Mouse (Mus musculus) lung, embryonic 15.5 days (tissue): ENCODE measurements around the gene C1ql3. TPM values are rescaled to one million over a fixed set of nuclear protein-coding genes. Genes with fewer than 3 reads are reported as not detected.

Source experiments
- ATAC-seq: fragments of 200-750 bp; cut with Nextera tagmentation; 2 replicates; pipeline ENCODE4 v1.8.0; 2017; ENCODE audit warnings: moderate number of reproducible peaks, borderline replicate concordance; ENCODE audit not compliant: low FRiP score, low TSS enrichment; ENCODE audit errors: extremely low read depth
- H3K27ac ChIP-seq: fragments of 300-500 bp; sonication (generic); 2 replicates; pipeline ENCODE4 v1.5.1; 2015; ENCODE audit warnings: moderate library complexity, mild to moderate bottlenecking, inconsistent platforms
- H3K27me3 ChIP-seq: fragments of 300-500 bp; sonication (generic); 2 replicates; pipeline ENCODE4 v1.6.1; 2015; ENCODE audit warnings: inconsistent platforms
- H3K36me3 ChIP-seq: fragments of 300-500 bp; sonication (generic); 2 replicates; pipeline ENCODE4 v1.6.1; 2015; ENCODE audit warnings: inconsistent platforms
- H3K4me1 ChIP-seq: fragments of 300-500 bp; sonication (generic); 2 replicates; pipeline ENCODE4 v1.6.1; 2015; ENCODE audit warnings: inconsistent platforms
- H3K4me2 ChIP-seq: fragments of 300-500 bp; sonication (generic); 2 replicates; pipeline ENCODE4 v1.6.1; 2015; ENCODE audit warnings: inconsistent platforms, mild to moderate bottlenecking, moderate library complexity
- H3K4me3 ChIP-seq: fragments of 300-500 bp; sonication (generic); 2 replicates; pipeline ENCODE4 v1.5.1; 2015; ENCODE audit warnings: mild to moderate bottlenecking, inconsistent platforms
- H3K9ac ChIP-seq: fragments of 300-500 bp; sonication (generic); 2 replicates; pipeline ENCODE4 v1.6.1; 2015; ENCODE audit warnings: inconsistent platforms
- H3K9me3 ChIP-seq: fragments of 300-500 bp; sonication (generic); 2 replicates; pipeline ENCODE4 v1.6.1; 2016; ENCODE audit warnings: inconsistent platforms
- WGBS: fragments of 180-500 bp; shearing (Covaris S2); methylation state at CpG from one replicate; pipeline ENCODE4 v1.1.7; 2015; 5-methylcytosine and 5-hydroxymethylcytosine counted together
- polyA plus RNA-seq: library from polyadenylated mRNA; unstranded; fragments of >200 nt; fragmentation: Nextera tagmentation; extraction: Ambion mirVana; gene quantifications from 2 replicates; pipeline ENCODE4 v1.2.1, GENCODE M21; 2015

Gene C1ql3
- polyA plus RNA-seq: 0.17 and 0.21 TPM in 2 replicates

- no peak within 1 kb of the TSS for H3K27ac ChIP-seq
- H3K4me2 ChIP-seq: peak within 1 kb of the TSS; percentile 99
- 2% methylated on average over 19 of the region's 19 CpGs for WGBS
- no peak for ATAC-seq
- H3K9ac ChIP-seq: peak within 1 kb of the TSS; percentile 24; the same call in 1 of the 2 replicates
- H3K4me3 ChIP-seq: peak within 1 kb of the TSS; percentile 50
- H3K9me3 ChIP-seq: no peaks in the 10 kb centered on the region
- H3K36me3 ChIP-seq: no peaks in the 10 kb centered on the region
- H3K4me1 ChIP-seq: peaks cover 21% of the 10 kb centered on the region
- peaks cover 55% of the 10 kb centered on the region for H3K27me3 ChIP-seq
Observed at GRCm38 (mm10) chr2:13011472-13011871, at the start of gene C1ql3. Gene C1ql3, minus strand, starts transcription at chr2:13011806.

GRCm38 (mm10) chr2:13060426-13061170 lies 49.0 kb upstream of the C1ql3 start:
- ATAC-seq: no peak
- Histone ChIP-seq H3K4me2 (no peak overlapping the region), H3K4me1 (no peaks in the 10 kb centered on the region), H3K4me3 (no peak overlapping the region), H3K27ac (no peak overlapping the region), H3K36me3 (no peaks in the 10 kb centered on the region), H3K9me3 (no peaks in the 10 kb centered on the region), H3K27me3 (no peaks in the 10 kb centered on the region), H3K9ac (no peak overlapping the region)
- WGBS: 81% methylated on average over 5 of the region's 5 CpGs

GRCm38 (mm10) chr2:13048649-13049048 lies 37.0 kb upstream of the C1ql3 start:
- 73% methylated on average over 6 of the region's 6 CpGs for WGBS
- Histone ChIP-seq H3K36me3 (no peaks in the 10 kb centered on the region), H3K9ac (no peak overlapping the region), H3K4me2 (no peak overlapping the region), H3K4me3 (no peak overlapping the region), H3K9me3 (no peaks in the 10 kb centered on the region), H3K27me3 (no peaks in the 10 kb centered on the region), H3K27ac (no peak overlapping the region), H3K4me1 (no peaks in the 10 kb centered on the region)
- ATAC-seq: no peak

- H3K36me3 ChIP-seq: no peaks in the 10 kb centered on the region
Observed at GRCm38 (mm10) chr2:13044555-13044954, 32.9 kb upstream of the C1ql3 start.

GRCm38 (mm10) chr2:13039785-13040184 lies 28.2 kb upstream of the C1ql3 start:
- no peak for ATAC-seq
- Histone ChIP-seq H3K27ac (no peak overlapping the region), H3K9me3 (no peaks in the 10 kb centered on the region), H3K9ac (no peak overlapping the region), H3K4me3 (no peak overlapping the region), H3K27me3 (no peaks in the 10 kb centered on the region), H3K36me3 (no peaks in the 10 kb centered on the region), H3K4me1 (no peaks in the 10 kb centered on the region), H3K4me2 (no peak overlapping the region)
- 81% methylated on average over 4 of the region's 4 CpGs for WGBS

More at GRCm38 (mm10) chr2:13044555-13044954, 32.9 kb upstream of the C1ql3 start:
- no peak for ATAC-seq
- Histone ChIP-seq H3K4me3 (no peak overlapping the region), H3K27ac (no peak overlapping the region), H3K27me3 (no peaks in the 10 kb centered on the region), H3K9me3 (no peaks in the 10 kb centered on the region), H3K4me1 (no peaks in the 10 kb centered on the region), H3K9ac (no peak overlapping the region), H3K4me2 (no peak overlapping the region)
- 70% methylated on average over 4 of the region's 4 CpGs for WGBS

GRCm38 (mm10) chr2:13038772-13039171 lies 27.2 kb upstream of the C1ql3 start:
- Histone ChIP-seq H3K4me3 (no peak overlapping the region), H3K36me3 (no peaks in the 10 kb centered on the region), H3K4me2 (no peak overlapping the region), H3K9me3 (no peaks in the 10 kb centered on the region), H3K9ac (no peak overlapping the region), H3K4me1 (no peaks in the 10 kb centered on the region), H3K27ac (no peak overlapping the region), H3K27me3 (no peaks in the 10 kb centered on the region)
- 48% methylated on average over 3 of the region's 3 CpGs for WGBS
- ATAC-seq: no peak

- 60% methylated on average over 1 of the region's 1 CpGs for WGBS
- H3K9ac ChIP-seq: no peak overlapping the region
- no peak for ATAC-seq
- peaks cover under 1% of the 10 kb centered on the region; the same call in 1 of the 2 replicates for H3K27me3 ChIP-seq
- H3K4me1 ChIP-seq: no peaks in the 10 kb centered on the region
- H3K36me3 ChIP-seq: no peaks in the 10 kb centered on the region
- no peak overlapping the region for H3K27ac ChIP-seq
- no peak overlapping the region for H3K4me2 ChIP-seq
- no peaks in the 10 kb centered on the region for H3K9me3 ChIP-seq
- H3K4me3 ChIP-seq: no peak overlapping the region
Observed at GRCm38 (mm10) chr2:13018861-13019260, 7.3 kb upstream of the C1ql3 start.

- Histone ChIP-seq H3K4me1 (no peaks in the 10 kb centered on the region), H3K4me2 (no peak overlapping the region), H3K36me3 (no peaks in the 10 kb centered on the region), H3K27ac (no peak overlapping the region), H3K9ac (no peak overlapping the region), H3K27me3 (peaks cover 5% of the 10 kb centered on the region; the same call in 1 of the 2 replicates), H3K4me3 (no peak overlapping the region), H3K9me3 (no peaks in the 10 kb centered on the region)
- WGBS: 45% methylated on average over 5 of the region's 5 CpGs
- ATAC-seq: no peak
Observed at GRCm38 (mm10) chr2:13018382-13018781, 6.8 kb upstream of the C1ql3 start.

- Histone ChIP-seq H3K9ac (no peak overlapping the region), H3K27me3 (peaks cover 55% of the 10 kb centered on the region), H3K9me3 (no peaks in the 10 kb centered on the region), H3K27ac (no peak overlapping the region), H3K36me3 (no peaks in the 10 kb centered on the region), H3K4me1 (peaks cover 21% of the 10 kb centered on the region), H3K4me2 (no peak overlapping the region), H3K4me3 (no peak overlapping the region)
- WGBS: 30% methylated on average over 3 of the region's 3 CpGs
- ATAC-seq: no peak
Observed at GRCm38 (mm10) chr2:13011973-13012372, 367 bp upstream of the C1ql3 start.

GRCm38 (mm10) chr2:13010460-13011341 lies 905 bp downstream of the C1ql3 start:
- H3K4me1 ChIP-seq: peaks cover 21% of the 10 kb centered on the region
- H3K9me3 ChIP-seq: no peaks in the 10 kb centered on the region
- H3K4me2 ChIP-seq: peak overlapping the region; percentile 99
- peak overlapping the region; percentile 50 for H3K4me3 ChIP-seq
- peak; percentile 69 for ATAC-seq
- peak overlapping the region; percentile 24; the same call in 1 of the 2 replicates for H3K9ac ChIP-seq
- no peaks in the 10 kb centered on the region for H3K36me3 ChIP-seq
- WGBS: under 1% methylated on average over 66 of the region's 75 CpGs
- H3K27ac ChIP-seq: no peak overlapping the region
- H3K27me3 ChIP-seq: peaks cover 55% of the 10 kb centered on the region

- H3K4me1 ChIP-seq: peaks cover 21% of the 10 kb centered on the region
- H3K27me3 ChIP-seq: peaks cover 55% of the 10 kb centered on the region
- H3K4me3 ChIP-seq: peak overlapping the region; percentile 50
- peak overlapping the region; percentile 99 for H3K4me2 ChIP-seq
- no peak for ATAC-seq
- H3K9me3 ChIP-seq: no peaks in the 10 kb centered on the region
- H3K9ac ChIP-seq: no peak overlapping the region
- H3K36me3 ChIP-seq: no peaks in the 10 kb centered on the region
- H3K27ac ChIP-seq: no peak overlapping the region
- WGBS: 3% methylated on average over 31 of the region's 31 CpGs
Observed at GRCm38 (mm10) chr2:13010030-13010459, 1.6 kb downstream of the C1ql3 start.
